25 mouse cellular contexts compared by ENCODE assay signal in genomic region chr4:41240916-41241315, GRCm38 (mm10). TPM values are rescaled to one million over a fixed set of nuclear protein-coding genes. Genes with fewer than 3 reads are reported as not detected.
A peak's percentile ranks its signal among the peaks of the same experiment; 100 is the strongest.
DNase-seq lines count a peak whose midpoint lies in the region; ATAC-seq and TF ChIP-seq lines count a peak whose summit lies in the region.
"Had no signal": no experiment of that assay in that cellular context is flagged by ENCODE, and none has a peak within 500 bp of the region (broad histone marks: within the 10 kb centered on the region; RNA-seq: fewer than 3 reads in every experiment).

No protein-coding gene starts in this region.

- H3K4me2 ChIP-seq in kidney, embryonic 14.5 days (replicated peaks; ENCODE audit: low read depth, low read length), result no peak overlapping the region
- H3K4me2 ChIP-seq in forebrain, embryonic 14.5 days (ENCODE audit: low read length), result no peak overlapping the region
- H3K4me2 ChIP-seq: forebrain, embryonic 15.5 days; heart, embryonic 13.5 days; hindbrain, embryonic 12.5 days; hindbrain, embryonic 15.5 days had no signal

- no peak overlapping the region for H3K9ac ChIP-seq in kidney, embryonic 14.5 days (ENCODE audit: low read depth, low read length)
- no peak overlapping the region for H3K9ac ChIP-seq in forebrain, embryonic 14.5 days (ENCODE audit: low read length)
- H3K9ac ChIP-seq: forebrain, embryonic 15.5 days; heart, embryonic 13.5 days; hindbrain, embryonic 12.5 days; hindbrain, embryonic 15.5 days had no signal

- no peak for ATAC-seq in kidney, embryonic 14.5 days (ENCODE audit: low FRiP score, low TSS enrichment)
- no peak for ATAC-seq in forebrain, embryonic 14.5 days
- ATAC-seq: forebrain, embryonic 15.5 days; intestine, embryonic 16.5 days; Patski had no signal

- intact Hi-C loops in heart, postnatal 10 days (cut with DNase I), result no loop called here

- WGBS in kidney, adult 2 months, result 45% methylated on average over 3 of the region's 3 CpGs
- WGBS in kidney, embryonic 14.5 days, result 73% methylated on average over 3 of the region's 3 CpGs
- WGBS in forebrain, embryonic 14.5 days, result 83% methylated on average over 3 of the region's 3 CpGs

- DNase-seq in kidney, adult 2 months, result peak; percentile 52
- peak; percentile 6 for DNase-seq in CD4-positive, CD25-positive, alpha-beta regulatory T cell, adult 2 months (ENCODE audit: low read depth, low spot score)
- peak; percentile 21 for DNase-seq in induced T-regulatory cell, adult 2 months (ENCODE audit: low read depth)
- DNase-seq in heart, adult 9 months (ENCODE audit: low spot score in 2 of 2), result no peak
- no peak for DNase-seq in forebrain, embryonic 14.5 days (ENCODE audit: low spot score)
- no peak for DNase-seq in heart, postnatal 10 days
- DNase-seq: adrenal gland, adult 2 months; adrenal gland, postnatal 14 days; B cell, adult 2 months; cerebellum, adult 11-12 months; cerebellum, adult 9-10 months; cerebellum, postnatal 14 days; gastrocnemius, postnatal 25 days; heart, adult 18-20 months had no signal

- no peak for TF ChIP-seq POLR2A in kidney, adult 2 months (IDR thresholded peaks at IDR 0.05; ENCODE audit: low read depth, low read length)

- H3K36me3 ChIP-seq in kidney, adult 2 months (ENCODE audit: control insufficient read depth, insufficient read depth, low read length), result no peaks in the 10 kb centered on the region
- peaks cover 9% of the 10 kb centered on the region for H3K36me3 ChIP-seq in kidney, embryonic 14.5 days (ENCODE audit: control insufficient read depth, insufficient read depth, low read length)
- peaks cover 13% of the 10 kb centered on the region; the same call in 1 of the 2 replicates for H3K36me3 ChIP-seq in forebrain, embryonic 14.5 days (ENCODE audit: control insufficient read depth, insufficient read depth, low read length)

- H3K9me3 ChIP-seq in kidney, embryonic 14.5 days (ENCODE audit: control insufficient read depth, low read length), result no peaks in the 10 kb centered on the region
- H3K9me3 ChIP-seq in forebrain, embryonic 14.5 days (replicated peaks; ENCODE audit: control insufficient read depth, low read length), result no peaks in the 10 kb centered on the region
- H3K9me3 ChIP-seq: forebrain, embryonic 15.5 days; G1E; heart, embryonic 10.5 days; heart, embryonic 13.5 days; hindbrain, embryonic 12.5 days; hindbrain, embryonic 15.5 days had no signal

- H3K4me3 ChIP-seq in kidney, adult 2 months (ENCODE audit: insufficient read depth, low read depth, low read length), result no peak overlapping the region
- no peak overlapping the region for H3K4me3 ChIP-seq in kidney, embryonic 14.5 days (ENCODE audit: low read length)
- H3K4me3 ChIP-seq in forebrain, embryonic 14.5 days (ENCODE audit: low read depth, low read length), result no peak overlapping the region
- H3K4me3 ChIP-seq: forebrain, embryonic 10.5 days; forebrain, embryonic 15.5 days; heart, embryonic 10.5 days; heart, embryonic 13.5 days; hindbrain, embryonic 12.5 days; hindbrain, embryonic 15.5 days had no signal

- H3K27me3 ChIP-seq in kidney, adult 2 months (replicated peaks; ENCODE audit: control insufficient read depth, insufficient read depth, low read length), result no peaks in the 10 kb centered on the region; the same call in 1 of the 2 replicates
- no peaks in the 10 kb centered on the region for H3K27me3 ChIP-seq in kidney, embryonic 14.5 days (ENCODE audit: control insufficient read depth, insufficient read depth, low read length)
- H3K27me3 ChIP-seq in forebrain, embryonic 14.5 days (replicated peaks; ENCODE audit: control insufficient read depth, insufficient read depth, low read length), result no peaks in the 10 kb centered on the region
- H3K27me3 ChIP-seq: CH12.LX; forebrain, embryonic 15.5 days; heart, embryonic 13.5 days; hindbrain, embryonic 12.5 days; hindbrain, embryonic 15.5 days; Patski had no signal

- TF ChIP-seq CTCF in kidney, adult 2 months (conservative IDR thresholded peaks at IDR 0.05; ENCODE audit: insufficient read depth, insufficient read length, low read depth, low read length), result no peak

- H3K27ac ChIP-seq in kidney, adult 2 months (ENCODE audit: insufficient read depth, low read depth, low read length), result no peak overlapping the region
- H3K27ac ChIP-seq in kidney, embryonic 14.5 days (ENCODE audit: low read depth, low read length), result no peak overlapping the region
- no peak overlapping the region for H3K27ac ChIP-seq in forebrain, embryonic 14.5 days (ENCODE audit: low read depth, low read length)
- H3K27ac ChIP-seq: forebrain, embryonic 10.5 days; forebrain, embryonic 15.5 days; heart, embryonic 10.5 days; heart, embryonic 13.5 days; hindbrain, embryonic 12.5 days; hindbrain, embryonic 15.5 days had no signal

- H3K4me1 ChIP-seq in kidney, adult 2 months (ENCODE audit: control insufficient read depth, insufficient read depth, low read length), result no peaks in the 10 kb centered on the region; the same call in 1 of the 2 replicates
- H3K4me1 ChIP-seq in kidney, embryonic 14.5 days (ENCODE audit: control insufficient read depth, insufficient read depth, low read length), result no peaks in the 10 kb centered on the region
- H3K4me1 ChIP-seq in forebrain, embryonic 14.5 days (ENCODE audit: control insufficient read depth, insufficient read depth, low read length), result no peaks in the 10 kb centered on the region
- H3K4me1 ChIP-seq: forebrain, embryonic 10.5 days; heart, embryonic 10.5 days; hindbrain, embryonic 12.5 days; hindbrain, embryonic 15.5 days had no signal

RNA-seq across cellular contexts. Expression of gene Ubap2, which starts 34.0 kb away (rescaled TPM):
- 38.9 and 39.3 TPM in 2 replicates for polyA plus RNA-seq in kidney, adult 2 months (2012; rRNA removed)
- 37.2 and 65.5 TPM in 2 replicates for polyA plus RNA-seq in kidney, embryonic 14.5 days (2014; fragmentation: Nextera tagmentation; extraction: Ambion mirVana)
- 41.7 and 51.2 TPM in 2 replicates for polyA plus RNA-seq in forebrain, embryonic 14.5 days (2014; fragmentation: Nextera tagmentation; extraction: Ambion mirVana)
- total RNA-seq in heart, postnatal 10 days (2021), result 10 to 100 TPM; 66.2 to 67.4 TPM

Comparison
In these comparisons a context has a peak if more than half of its experiments do, and no peak if none do; other contexts are left out.
1. DNase-seq: peak in kidney, adult 2 months (single experiment), CD4-positive, CD25-positive, alpha-beta regulatory T cell, adult 2 months (single experiment) and induced T-regulatory cell, adult 2 months (single experiment); none in heart, adult 9 months (0 of 2), forebrain, embryonic 14.5 days (single experiment) and heart, postnatal 10 days (0 of 2).